Mouse (Mus musculus) hindbrain, embryonic 16.5 days (tissue): ENCODE data around the gene Pla2g2c. TPM values are rescaled to one million over a fixed set of nuclear protein-coding genes. Genes with fewer than 3 reads are reported as not detected.
A peak's percentile ranks its signal among the peaks of the same experiment; 100 is the strongest.

ENCODE experiments used
- ATAC-seq: fragments of 200-750 bp; cut with Nextera tagmentation; 2 replicates; pipeline ENCODE4 v1.8.0; 2017; ENCODE audit warnings: moderate TSS enrichment, moderate library complexity
- H3K27ac ChIP-seq: fragments of 300-500 bp; sonication (generic); 2 replicates; pipeline ENCODE4 v1.5.1; 2014; ENCODE audit warnings: low read depth, mild to moderate bottlenecking, control low read depth, low read length, moderate library complexity
- H3K27me3 ChIP-seq: fragments of 300-500 bp; sonication (generic); replicated peaks from 2 replicates; pipeline ENCODE4 v1.6.1; 2014; ENCODE audit warnings: low read length; ENCODE audit not compliant: control insufficient read depth, insufficient read depth
- H3K36me3 ChIP-seq: fragments of 300-500 bp; sonication (generic); 2 replicates; pipeline ENCODE4 v1.6.1; 2014; ENCODE audit warnings: mild to moderate bottlenecking, low read length, moderate library complexity, mixed read lengths; ENCODE audit not compliant: control insufficient read depth, insufficient read depth
- H3K4me1 ChIP-seq: fragments of 300-500 bp; sonication (generic); 2 replicates; pipeline ENCODE4 v1.6.1; 2014; ENCODE audit warnings: low read depth, low read length; ENCODE audit not compliant: control insufficient read depth, insufficient read depth
- H3K4me2 ChIP-seq: fragments of 300-500 bp; sonication (generic); 2 replicates; pipeline ENCODE4 v1.6.1; 2014; ENCODE audit warnings: mild to moderate bottlenecking, low read length, control low read depth, moderate library complexity
- H3K4me3 ChIP-seq: fragments of 300-500 bp; sonication (generic); 2 replicates; pipeline ENCODE4 v1.5.1; 2014; ENCODE audit warnings: mild to moderate bottlenecking, low read length, control low read depth, moderate library complexity
- H3K9ac ChIP-seq: fragments of 300-500 bp; sonication (generic); 2 replicates; pipeline ENCODE4 v1.6.1; 2014; ENCODE audit warnings: low read depth, mild to moderate bottlenecking, control low read depth, low read length, moderate library complexity
- H3K9me3 ChIP-seq: fragments of 300-500 bp; sonication (generic); 2 replicates; pipeline ENCODE4 v1.6.1; 2014; ENCODE audit warnings: mild to moderate bottlenecking, low read length, moderate library complexity; ENCODE audit not compliant: control insufficient read depth
- WGBS: fragments of 180-500 bp; shearing (Covaris S2); extraction: QIAGEN DNeasy Blood & Tissue Kit; methylation state at CpG from one replicate; pipeline ENCODE4 v1.1.7; 2014; 5-methylcytosine and 5-hydroxymethylcytosine counted together
- polyA plus RNA-seq: library from polyadenylated mRNA; unstranded; fragments of >200 nt; fragmentation: Nextera tagmentation; extraction: Ambion mirVana; gene quantifications from 2 replicates; pipeline ENCODE4 v1.2.1, GENCODE M21; 2015

Gene Pla2g2c
- polyA plus RNA-seq: 0.35 and 0.36 TPM in 2 replicates

DNA sequence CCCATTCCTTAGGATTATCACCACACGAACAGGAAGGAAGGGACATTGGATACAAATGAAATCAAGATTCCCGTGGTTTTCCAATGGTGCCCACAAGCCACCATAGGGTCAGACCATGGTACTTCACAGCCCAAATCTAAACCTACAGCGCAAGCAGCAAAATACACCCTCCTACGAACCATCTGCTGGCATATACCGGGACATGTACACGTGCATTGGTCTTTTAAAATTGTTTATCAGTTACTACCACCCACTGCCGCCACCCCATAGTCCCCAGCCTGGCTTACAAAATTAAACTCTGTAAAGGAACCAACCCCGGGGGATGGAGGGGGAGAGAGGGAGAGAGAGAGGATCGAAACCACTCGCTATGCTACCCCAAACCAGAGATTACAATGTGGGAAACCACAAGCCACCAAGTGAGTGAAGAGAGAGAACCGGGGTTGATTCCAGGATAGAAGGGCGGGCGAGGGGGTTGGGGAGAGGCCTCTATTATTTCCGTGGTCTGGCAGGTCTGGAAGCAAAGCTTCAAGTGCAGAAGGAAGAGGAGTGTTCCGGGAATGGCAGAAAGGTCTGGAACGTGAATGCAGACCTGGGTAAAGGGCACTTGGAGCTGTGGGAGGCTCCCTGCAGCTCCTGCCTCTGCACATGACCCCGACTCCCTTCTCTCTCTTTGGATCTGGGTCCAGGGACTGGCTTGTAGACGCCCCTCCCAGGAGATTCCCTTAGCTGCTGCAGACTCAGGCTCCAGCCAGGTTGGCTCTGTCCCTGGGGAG is at the start of gene Pla2g2c:
Gene Pla2g2c, plus strand, starts transcription at position 439 of the 773 bp plus-strand sequence.
- peak within 1 kb of the TSS; percentile 58 for H3K9ac ChIP-seq
- peak within 1 kb of the TSS; percentile 3; the same call in 1 of the 2 replicates for H3K27ac ChIP-seq
- WGBS: 43% methylated on average over 18 of the region's 18 CpGs
- H3K4me1 ChIP-seq: peaks cover 20% of the 10 kb centered on the region
- H3K9me3 ChIP-seq: no peaks in the 10 kb centered on the region
- ATAC-seq: no peak
- peak within 1 kb of the TSS; percentile 59 for H3K4me2 ChIP-seq
- H3K36me3 ChIP-seq: no peaks in the 10 kb centered on the region
- H3K4me3 ChIP-seq: peak within 1 kb of the TSS; percentile 31
- no peaks in the 10 kb centered on the region for H3K27me3 ChIP-seq

DNA sequence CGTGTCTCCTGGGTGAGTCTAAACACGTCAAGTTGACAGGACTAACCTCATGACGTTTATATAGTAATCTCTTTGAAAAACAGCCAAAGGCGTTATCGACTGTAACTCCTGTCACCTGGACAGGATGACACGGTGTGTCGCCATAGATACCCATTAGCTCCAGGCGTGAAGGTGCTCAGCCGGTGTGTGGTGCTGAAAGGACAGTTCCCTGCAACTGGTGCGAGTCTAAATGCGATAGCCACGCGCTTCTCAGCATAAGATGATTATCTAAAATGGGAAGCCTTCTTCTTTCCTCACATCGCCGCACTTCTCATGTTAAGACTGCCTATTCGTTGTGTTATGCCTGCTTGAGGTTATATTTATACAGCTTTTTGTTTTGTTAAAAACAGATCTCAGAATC is 48.1 kb upstream of the Pla2g2c start:
- Histone ChIP-seq H3K4me3 (no peak overlapping the region), H3K9me3 (no peaks in the 10 kb centered on the region), H3K4me1 (0 out of 2 replicates have a peak, but pooled peaks cover 8% of the 10 kb centered on the region), H3K4me2 (no peak overlapping the region), H3K27me3 (no peaks in the 10 kb centered on the region; the same call in 1 of the 2 replicates), H3K27ac (no peak overlapping the region), H3K36me3 (no peaks in the 10 kb centered on the region), H3K9ac (no peak overlapping the region)
- no peak for ATAC-seq
- WGBS: 16% methylated on average over 16 of the region's 16 CpGs

GRCm38 (mm10) chr4:138677579-138677978 is 47.0 kb upstream of the Pla2g2c start:
- H3K4me2 ChIP-seq: peak overlapping the region; percentile 59
- H3K36me3 ChIP-seq: no peaks in the 10 kb centered on the region
- peak overlapping the region; percentile 33 for H3K4me3 ChIP-seq
- no peaks in the 10 kb centered on the region for H3K9me3 ChIP-seq
- peak overlapping the region; percentile 61 for H3K27ac ChIP-seq
- 0 out of 2 replicates have a peak, but pooled peaks cover 8% of the 10 kb centered on the region for H3K4me1 ChIP-seq
- ATAC-seq: peak; percentile 75; the same call in 1 of the 2 replicates
- H3K27me3 ChIP-seq: no peaks in the 10 kb centered on the region; the same call in 1 of the 2 replicates
- 15% methylated on average over 16 of the region's 16 CpGs for WGBS
- peak overlapping the region; percentile 47 for H3K9ac ChIP-seq

GRCm38 (mm10) chr4:138680124-138680523 is 44.5 kb upstream of the Pla2g2c start:
- H3K27ac ChIP-seq: no peak overlapping the region
- H3K4me2 ChIP-seq: no peak overlapping the region
- no peak overlapping the region for H3K9ac ChIP-seq
- H3K4me3 ChIP-seq: no peak overlapping the region
- H3K36me3 ChIP-seq: no peaks in the 10 kb centered on the region
- H3K4me1 ChIP-seq: 0 out of 2 replicates have a peak, but pooled peaks cover 8% of the 10 kb centered on the region
- no peaks in the 10 kb centered on the region; the same call in 1 of the 2 replicates for H3K27me3 ChIP-seq
- 76% methylated on average over 4 of the region's 4 CpGs for WGBS
- no peak for ATAC-seq
- no peaks in the 10 kb centered on the region for H3K9me3 ChIP-seq

GRCm38 (mm10) chr4:138682760-138683159 is 41.8 kb upstream of the Pla2g2c start:
- Histone ChIP-seq H3K9me3 (no peaks in the 10 kb centered on the region), H3K27ac (peak overlapping the region; percentile 16; the same call in 1 of the 2 replicates), H3K9ac (no peak overlapping the region), H3K27me3 (no peaks in the 10 kb centered on the region), H3K4me3 (no peak overlapping the region), H3K4me2 (no peak overlapping the region), H3K36me3 (no peaks in the 10 kb centered on the region), H3K4me1 (0 out of 2 replicates have a peak, but pooled peaks cover 5% of the 10 kb centered on the region)
- 0 out of 2 replicates have a peak, but pooled peaks have one; percentile 17 for ATAC-seq
- 28% methylated on average over 2 of the region's 2 CpGs for WGBS

- no peaks in the 10 kb centered on the region for H3K36me3 ChIP-seq
- no peak overlapping the region for H3K27ac ChIP-seq
- no peak overlapping the region for H3K9ac ChIP-seq
- H3K4me1 ChIP-seq: peaks cover 17% of the 10 kb centered on the region
- 70% methylated on average over 6 of the region's 6 CpGs for WGBS
- no peak for ATAC-seq
- H3K4me3 ChIP-seq: no peak overlapping the region
- H3K27me3 ChIP-seq: no peaks in the 10 kb centered on the region
- no peak overlapping the region for H3K4me2 ChIP-seq
- H3K9me3 ChIP-seq: no peaks in the 10 kb centered on the region
These were observed 38.8 kb upstream of the Pla2g2c start for GRCm38 (mm10) chr4:138685813-138686212.

DNA sequence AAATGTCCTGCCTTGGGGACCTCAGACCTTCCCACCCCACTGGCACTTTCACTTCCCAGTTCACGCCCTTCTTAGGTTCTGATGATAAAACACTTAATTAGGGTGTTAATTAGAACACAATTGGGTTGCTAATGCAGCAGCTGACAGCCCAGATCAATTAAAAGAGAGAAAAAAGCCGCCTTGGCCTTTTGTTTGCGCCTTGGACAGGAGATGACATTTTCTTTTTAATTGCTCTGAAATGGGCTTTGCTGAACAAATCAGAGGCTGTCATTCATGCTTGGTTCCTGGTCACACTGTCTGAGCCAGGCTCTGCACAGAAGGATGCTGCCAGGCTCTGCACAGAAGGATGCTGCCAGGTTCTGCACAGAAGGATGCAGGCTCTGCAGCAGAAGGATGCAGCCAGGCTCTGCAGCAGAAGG is 35.5 kb upstream of the Pla2g2c start:
- H3K36me3 ChIP-seq: no peaks in the 10 kb centered on the region
- WGBS: 9% methylated on average over 3 of the region's 3 CpGs

DNA sequence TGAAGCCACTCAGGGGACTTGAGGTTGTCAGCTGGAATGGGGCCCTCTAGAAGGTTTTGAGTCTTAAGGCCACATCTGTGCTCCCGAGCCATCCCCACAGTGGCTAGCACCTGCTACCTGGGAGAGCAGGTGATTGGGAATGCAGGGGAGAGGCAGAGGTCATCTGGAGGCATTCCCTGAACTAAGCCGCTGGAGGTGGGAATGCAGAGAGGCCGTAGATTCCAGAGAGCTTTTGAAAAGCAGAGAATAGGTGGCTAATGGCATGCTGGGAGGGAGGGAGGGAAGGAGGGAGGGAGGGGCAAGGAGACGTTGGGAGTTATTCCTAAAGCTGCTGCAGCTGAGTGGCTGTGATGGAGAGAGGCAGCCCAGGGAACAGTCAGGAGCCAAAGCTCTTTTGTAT is 34.0 kb upstream of the Pla2g2c start:
- WGBS: 5% methylated on average over 4 of the region's 4 CpGs
- no peaks in the 10 kb centered on the region; the same call in 1 of the 2 replicates for H3K27me3 ChIP-seq
- no peak overlapping the region for H3K9ac ChIP-seq
- no peak overlapping the region for H3K4me3 ChIP-seq
- H3K9me3 ChIP-seq: no peaks in the 10 kb centered on the region
- ATAC-seq: no peak
- H3K27ac ChIP-seq: no peak overlapping the region
- H3K4me2 ChIP-seq: no peak overlapping the region
- H3K4me1 ChIP-seq: peaks cover 37% of the 10 kb centered on the region
- no peaks in the 10 kb centered on the region for H3K36me3 ChIP-seq

More for the DNA sequence above, 35.5 kb upstream of the Pla2g2c start:
- Histone ChIP-seq H3K27me3 (no peaks in the 10 kb centered on the region; the same call in 1 of the 2 replicates), H3K9me3 (no peaks in the 10 kb centered on the region), H3K27ac (no peak overlapping the region; the same call in 1 of the 2 replicates), H3K4me2 (no peak overlapping the region), H3K9ac (peak overlapping the region; percentile 3; the same call in 1 of the 2 replicates), H3K4me1 (peaks cover 37% of the 10 kb centered on the region), H3K4me3 (no peak overlapping the region)
- ATAC-seq: peak; percentile 57
